Mouse (Mus musculus) limb, embryonic 11.5 days (tissue): Measurements from ENCODE around the gene Itm2a. TPM values are rescaled to one million over a fixed set of nuclear protein-coding genes. Genes with fewer than 3 reads are reported as not detected.

Experiments used
- ATAC-seq: fragments of 200-750 bp; cut with Nextera tagmentation; 2 replicates; pipeline ENCODE4 v1.8.0; 2017; ENCODE audit warnings: low read depth; ENCODE audit not compliant: insufficient number of reproducible peaks, low FRiP score, low TSS enrichment
- DNase-seq: peaks from one replicate; pipeline ENCODE4 v3.0.0-alpha.2; 2015; ENCODE audit warnings: low spot score
- H3K27ac ChIP-seq: fragments of 300-500 bp; sonication (generic); replicated peaks from 2 replicates; pipeline ENCODE4 v1.5.1; 2014; ENCODE audit warnings: low read depth, mild to moderate bottlenecking, low read length
- H3K27me3 ChIP-seq: fragments of 300-500 bp; sonication (generic); 2 replicates; pipeline ENCODE4 v1.6.1; 2014; ENCODE audit warnings: mild to moderate bottlenecking, low read length, mixed read lengths; ENCODE audit not compliant: control insufficient read depth, insufficient read depth
- H3K36me3 ChIP-seq: fragments of 300-500 bp; sonication (generic); 2 replicates; pipeline ENCODE4 v1.6.1; 2014; ENCODE audit warnings: mild to moderate bottlenecking, low read length, moderate library complexity, mixed read lengths; ENCODE audit not compliant: control insufficient read depth, insufficient read depth
- H3K4me1 ChIP-seq: fragments of 300-500 bp; sonication (generic); 2 replicates; pipeline ENCODE4 v1.6.1; 2014; ENCODE audit warnings: low read length, mixed read lengths; ENCODE audit not compliant: control insufficient read depth, insufficient read depth
- H3K4me2 ChIP-seq: fragments of 300-500 bp; sonication (generic); 2 replicates; pipeline ENCODE4 v1.6.1; 2014; ENCODE audit warnings: low read depth, mild to moderate bottlenecking, moderate library complexity; ENCODE audit not compliant: severe bottlenecking
- H3K4me3 ChIP-seq: fragments of 300-500 bp; sonication (generic); 2 replicates; pipeline ENCODE4 v1.5.1; 2014; ENCODE audit warnings: low read depth, low read length
- H3K9ac ChIP-seq: fragments of 300-500 bp; sonication (generic); 2 replicates; pipeline ENCODE4 v1.6.1; 2014; ENCODE audit warnings: mild to moderate bottlenecking, low read length
- H3K9me3 ChIP-seq: fragments of 300-500 bp; sonication (generic); 2 replicates; pipeline ENCODE4 v1.6.1; 2016; ENCODE audit warnings: low read length; ENCODE audit not compliant: control insufficient read depth
- WGBS: fragments of 180-500 bp; shearing (Covaris S2); extraction: QIAGEN DNeasy Blood & Tissue Kit; methylation state at CpG from one replicate; pipeline ENCODE4 v1.1.7; 2014; 5-methylcytosine and 5-hydroxymethylcytosine counted together
- polyA plus RNA-seq: library from polyadenylated mRNA; unstranded; fragments of >200 nt; fragmentation: Nextera tagmentation; extraction: Ambion mirVana; gene quantifications from 2 replicates; pipeline ENCODE4 v1.2.1, GENCODE M21; 2014

Itm2a gene
- 496 and 532 TPM in 2 replicates for polyA plus RNA-seq

DNA sequence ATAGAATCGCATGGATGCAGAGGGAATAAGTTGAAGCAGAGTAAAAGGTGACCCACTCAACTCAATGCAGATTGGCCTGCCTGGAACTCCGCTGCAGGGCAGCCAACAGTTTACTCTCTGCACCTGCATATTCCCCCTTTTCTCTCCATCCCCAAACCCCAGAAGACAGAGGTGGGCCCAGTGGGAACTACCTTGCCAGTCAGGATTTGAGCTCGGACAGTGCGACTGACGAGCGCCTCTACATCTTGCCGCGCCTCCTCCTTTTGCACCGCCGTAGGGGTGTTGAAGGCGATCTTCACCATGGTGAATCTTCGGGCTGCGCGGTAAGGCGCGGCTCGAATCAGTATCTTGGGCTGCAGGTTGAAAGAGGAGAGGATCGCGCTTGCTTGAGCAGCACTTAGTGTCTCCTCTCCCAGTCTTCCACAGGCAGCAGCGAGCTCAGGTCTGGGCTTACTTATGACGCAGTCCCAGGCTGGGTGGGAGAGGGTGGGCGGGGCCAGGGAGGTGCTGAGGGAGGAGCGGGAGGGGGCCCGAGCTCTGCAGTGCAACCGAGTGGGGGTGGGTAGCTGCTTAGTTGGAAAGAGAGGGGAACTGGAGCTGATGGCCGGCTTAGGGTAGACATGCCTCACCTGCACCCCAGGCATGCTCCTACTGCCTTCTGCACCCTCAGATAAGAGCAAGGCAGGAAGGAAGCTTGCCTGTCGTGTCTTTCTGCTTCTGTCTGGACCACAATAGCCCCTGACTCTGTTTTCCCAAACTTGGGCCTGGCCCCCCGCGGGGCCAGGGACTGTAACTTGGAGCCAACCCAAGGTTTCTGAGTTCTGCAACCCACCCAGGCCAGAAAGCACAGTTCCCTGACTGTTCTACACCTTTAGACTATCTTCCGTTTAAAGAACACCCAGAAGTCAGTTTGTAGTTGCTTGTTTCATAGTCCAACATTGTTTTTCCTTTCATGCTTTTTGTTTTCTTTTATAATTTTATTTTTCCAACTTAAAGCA, at the start of gene Itm2a:
Itm2a (minus strand) TSS at position 462 of the 998 bp plus-strand sequence.
- H3K27me3 ChIP-seq = no peaks in the 10 kb centered on the region
- H3K9ac ChIP-seq = peak within 1 kb of the TSS; percentile 62
- peak within 1 kb of the TSS; percentile 52 for H3K27ac ChIP-seq
- no peaks in the 10 kb centered on the region for H3K9me3 ChIP-seq
- peak within 1 kb of the TSS; percentile 34 for H3K4me2 ChIP-seq
- no peaks in the 10 kb centered on the region for H3K36me3 ChIP-seq
- DNase-seq (peak; percentile 74), ATAC-seq (peak; percentile 93)
- H3K4me1 ChIP-seq = no peaks in the 10 kb centered on the region
- 11% methylated on average over 26 of the region's 30 CpGs for WGBS
- peak within 1 kb of the TSS; percentile 50 for H3K4me3 ChIP-seq

- H3K27me3 ChIP-seq = no peaks in the 10 kb centered on the region
- no peak overlapping the region for H3K4me2 ChIP-seq
- no peaks in the 10 kb centered on the region for H3K36me3 ChIP-seq
- H3K9ac ChIP-seq = no peak overlapping the region
- no peaks in the 10 kb centered on the region for H3K4me1 ChIP-seq
- 1% methylated on average over 2 of the region's 2 CpGs for WGBS
- no peaks in the 10 kb centered on the region for H3K9me3 ChIP-seq
- no peak overlapping the region for H3K27ac ChIP-seq
- H3K4me3 ChIP-seq = no peak overlapping the region
- ATAC-seq = no peak
- DNase-seq = no peak
Measured at GRCm38 (mm10) chrX:107435887-107436286, 32.7 kb upstream of the Itm2a start.

DNA sequence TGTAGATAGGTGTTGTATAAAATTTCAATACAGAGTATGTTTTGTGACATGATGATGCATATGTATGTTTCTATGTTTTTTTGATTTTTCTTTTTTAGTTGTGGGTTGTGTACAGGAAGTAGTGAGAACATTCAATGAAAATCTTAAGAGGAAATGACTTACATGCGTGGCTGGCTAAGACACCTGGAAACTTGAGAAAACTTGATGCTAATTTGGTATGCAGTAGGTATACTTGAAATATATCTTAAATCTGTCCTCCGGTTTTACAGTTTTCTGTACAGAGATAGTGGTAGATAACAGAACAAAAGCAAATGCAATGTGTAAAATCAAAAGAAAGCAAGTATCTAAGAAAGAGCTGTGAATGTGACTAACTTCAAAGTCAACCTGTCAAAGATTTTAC, 18.1 kb upstream of the Itm2a start:
- no peak for ATAC-seq
- no peak overlapping the region for H3K9ac ChIP-seq
- 83% methylated on average over 2 of the region's 2 CpGs for WGBS
- no peak overlapping the region for H3K4me2 ChIP-seq
- no peaks in the 10 kb centered on the region for H3K27me3 ChIP-seq
- no peak overlapping the region for H3K27ac ChIP-seq
- no peak overlapping the region for H3K4me3 ChIP-seq
- no peaks in the 10 kb centered on the region for H3K9me3 ChIP-seq
- no peak for DNase-seq
- no peaks in the 10 kb centered on the region for H3K4me1 ChIP-seq
- H3K36me3 ChIP-seq = no peaks in the 10 kb centered on the region

- no peak overlapping the region for H3K4me3 ChIP-seq
- no peak for DNase-seq
Measured at GRCm38 (mm10) chrX:107417345-107417744, 14.2 kb upstream of the Itm2a start.

DNA sequence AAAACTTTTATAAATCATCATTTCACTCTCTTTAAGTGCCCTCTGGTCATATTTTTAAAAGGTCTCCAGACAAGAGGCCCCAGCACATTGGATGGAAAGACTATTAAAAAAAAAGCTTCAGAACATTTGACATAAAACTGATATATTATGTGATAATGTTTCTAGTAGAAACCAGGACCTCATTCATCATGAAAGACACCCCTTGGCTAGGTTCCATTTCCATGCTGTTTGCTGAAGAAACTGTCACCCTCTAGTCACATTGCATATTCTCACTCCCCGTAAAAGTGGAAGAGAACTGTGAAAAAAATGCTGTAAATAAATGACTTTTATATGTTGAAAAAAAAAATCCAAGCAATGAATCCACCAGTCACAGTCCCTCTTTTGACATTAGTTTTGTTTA, 12.8 kb upstream of the Itm2a start:
- no peak overlapping the region for H3K27ac ChIP-seq
- no peak overlapping the region for H3K4me3 ChIP-seq
- ATAC-seq = no peak
- no peaks in the 10 kb centered on the region for H3K27me3 ChIP-seq
- no peak overlapping the region for H3K4me2 ChIP-seq
- DNase-seq = no peak
- no peaks in the 10 kb centered on the region for H3K36me3 ChIP-seq
- H3K9me3 ChIP-seq = no peaks in the 10 kb centered on the region
- H3K9ac ChIP-seq = no peak overlapping the region
- H3K4me1 ChIP-seq = no peaks in the 10 kb centered on the region
- WGBS = 51% methylated on average over 1 of the region's 1 CpGs

More at GRCm38 (mm10) chrX:107417345-107417744, 14.2 kb upstream of the Itm2a start:
- H3K27me3 ChIP-seq = no peaks in the 10 kb centered on the region
- ATAC-seq = no peak
- H3K27ac ChIP-seq = no peak overlapping the region
- H3K36me3 ChIP-seq = no peaks in the 10 kb centered on the region
- no peaks in the 10 kb centered on the region for H3K9me3 ChIP-seq
- no peak overlapping the region for H3K9ac ChIP-seq
- 68% methylated on average over 3 of the region's 3 CpGs for WGBS
- H3K4me2 ChIP-seq = no peak overlapping the region
- no peaks in the 10 kb centered on the region for H3K4me1 ChIP-seq

DNA sequence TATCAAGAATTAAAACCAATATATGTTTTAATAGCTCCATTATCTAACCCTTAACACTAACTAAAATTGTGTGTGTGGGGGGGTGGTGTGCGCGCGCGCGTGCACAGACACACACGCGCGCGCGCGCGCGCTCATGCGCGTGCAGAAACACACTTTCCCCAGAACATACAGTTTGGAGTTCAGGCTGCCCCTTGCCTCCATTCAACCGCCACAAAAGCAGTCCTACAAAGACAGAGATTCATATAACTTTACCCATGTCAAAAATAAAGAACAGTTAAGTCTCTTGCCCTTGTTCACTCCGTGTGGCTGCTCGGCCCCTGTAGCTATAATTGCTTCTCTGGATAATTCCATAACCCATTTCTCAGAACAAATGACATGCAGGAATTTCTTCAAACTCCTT, 695 bp downstream of the Itm2a start:
- peak overlapping the region; percentile 62 for H3K9ac ChIP-seq
- ATAC-seq = no peak
- 21% methylated on average over 18 of the region's 18 CpGs for WGBS

GRCm38 (mm10) chrX:107399087-107399486, 4.1 kb downstream of the Itm2a start:
- H3K4me3 ChIP-seq = no peak overlapping the region
- DNase-seq (no peak), ATAC-seq (no peak)
- no peaks in the 10 kb centered on the region for H3K36me3 ChIP-seq
- H3K27me3 ChIP-seq = no peaks in the 10 kb centered on the region
- H3K27ac ChIP-seq = no peak overlapping the region
- no peak overlapping the region for H3K9ac ChIP-seq
- H3K4me2 ChIP-seq = no peak overlapping the region
- no peaks in the 10 kb centered on the region for H3K4me1 ChIP-seq
- no peaks in the 10 kb centered on the region for H3K9me3 ChIP-seq
- WGBS = 90% methylated on average over 8 of the region's 8 CpGs

More for the DNA sequence above, 695 bp downstream of the Itm2a start:
- peak; percentile 29 for DNase-seq
- H3K9me3 ChIP-seq = no peaks in the 10 kb centered on the region
- peak overlapping the region; percentile 52; the same call in 1 of the 2 replicates for H3K27ac ChIP-seq
- H3K4me2 ChIP-seq = peak overlapping the region; percentile 34; the same call in 1 of the 2 replicates
- H3K4me1 ChIP-seq = no peaks in the 10 kb centered on the region
- H3K36me3 ChIP-seq = no peaks in the 10 kb centered on the region
- no peaks in the 10 kb centered on the region for H3K27me3 ChIP-seq
- H3K4me3 ChIP-seq = peak overlapping the region; percentile 50

DNA sequence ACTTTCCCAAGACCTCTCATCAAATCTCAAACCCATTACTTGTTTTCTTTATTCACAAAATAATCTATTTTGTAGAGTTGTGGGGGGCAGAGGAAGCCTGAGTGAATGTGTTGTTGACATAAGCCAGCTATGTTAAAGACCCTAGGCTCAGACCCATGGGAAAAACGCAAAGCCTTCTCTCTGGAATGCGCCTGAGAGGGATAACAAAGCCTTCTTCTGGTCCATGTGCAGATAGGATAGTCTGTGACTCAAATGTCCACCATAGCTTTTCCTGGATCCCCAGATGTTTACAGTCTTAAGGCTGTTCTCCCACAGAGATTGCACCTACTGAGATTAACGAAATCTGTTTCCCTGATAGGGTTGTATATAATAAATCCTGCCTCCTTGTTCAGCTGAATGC, 9.9 kb downstream of the Itm2a start:
- no peaks in the 10 kb centered on the region for H3K27me3 ChIP-seq
- no peak overlapping the region for H3K4me3 ChIP-seq
- no peak overlapping the region for H3K9ac ChIP-seq
- H3K4me1 ChIP-seq = no peaks in the 10 kb centered on the region
- DNase-seq = no peak
- no peaks in the 10 kb centered on the region for H3K36me3 ChIP-seq
- ATAC-seq = no peak
- H3K27ac ChIP-seq = no peak overlapping the region
- H3K9me3 ChIP-seq = no peaks in the 10 kb centered on the region
- 51% methylated on average over 3 of the region's 3 CpGs for WGBS
- H3K4me2 ChIP-seq = no peak overlapping the region
